Mouse (Mus musculus) ES-E14 (cell line): ENCODE data around the gene Lyst. TPM values are rescaled to one million over a fixed set of nuclear protein-coding genes. Genes with fewer than 3 reads are reported as not detected.

Experiments used
- DNase-seq: peaks from one replicate; pipeline ENCODE4 v3.0.0-alpha.2; 2013; ENCODE audit warnings: low read depth, low spot score
- H3K27ac ChIP-seq: 2 replicates; pipeline ENCODE4 v1.5.1; 2012; ENCODE audit warnings: low read depth, mild to moderate bottlenecking, low read length, moderate library complexity, mixed read lengths; ENCODE audit not compliant: poor library complexity, insufficient read depth, severe bottlenecking
- H3K36me3 ChIP-seq: 2 replicates; pipeline ENCODE4 v1.6.1; 2012; ENCODE audit warnings: mild to moderate bottlenecking, low read length, moderate library complexity, mixed read lengths; ENCODE audit not compliant: control insufficient read depth, poor library complexity, insufficient read depth, severe bottlenecking
- H3K4me1 ChIP-seq, 2 experiments: fragments of 150-350 bp in 1 of 2; sonication (generic) in 1 of 2; 2 replicates each; pipeline ENCODE4 v1.6.1; 2012; ENCODE audit warnings: low read length in 2 of 2, mild to moderate bottlenecking in 1 of 2, mixed read lengths in 1 of 2; ENCODE audit not compliant: control insufficient read depth in 2 of 2, insufficient read depth in 2 of 2, poor library complexity in 1 of 2
- H3K4me3 ChIP-seq, 2 experiments: fragments of 150-350 bp in 1 of 2; sonication (generic) in 1 of 2; 2 replicates each; pipeline ENCODE4 v1.5.1; 2012; ENCODE audit warnings: low read length in 2 of 2, low read depth in 1 of 2, mild to moderate bottlenecking in 1 of 2, mixed read lengths in 1 of 2; ENCODE audit not compliant: insufficient read depth in 1 of 2, poor library complexity in 1 of 2, severe bottlenecking in 1 of 2
- H3K9ac ChIP-seq: 2 replicates; pipeline ENCODE4 v1.6.1; 2012; ENCODE audit warnings: low read depth, mild to moderate bottlenecking, low read length, mixed read lengths; ENCODE audit not compliant: poor library complexity, insufficient read depth, severe bottlenecking
- H3K9me3 ChIP-seq: fragments of 150-350 bp; sonication (generic); 2 replicates; pipeline ENCODE4 v1.6.1; 2012; ENCODE audit warnings: low read depth, mild to moderate bottlenecking, low read length; ENCODE audit not compliant: control insufficient read depth, insufficient read depth
- CHD2 ChIP-seq: IDR thresholded peaks from 2 replicates; pipeline ENCODE4 v1.6.1; 2014; ENCODE audit warnings: mild to moderate bottlenecking, low read depth, low read length, inconsistent platforms
- HCFC1 ChIP-seq: IDR thresholded peaks from 2 replicates; pipeline ENCODE4 v1.6.1; 2012; ENCODE audit warnings: low read length, inconsistent platforms, borderline replicate concordance; ENCODE audit not compliant: insufficient read depth
- MAFK ChIP-seq: IDR thresholded peaks from 2 replicates; pipeline ENCODE4 v1.6.1; 2014; ENCODE audit warnings: mild to moderate bottlenecking, low read depth, low read length, inconsistent platforms; ENCODE audit not compliant: insufficient read depth
- ZC3H11A ChIP-seq: IDR thresholded peaks from 2 replicates; pipeline ENCODE4 v1.6.1; 2012; ENCODE audit warnings: low read depth, mild to moderate bottlenecking, inconsistent platforms, low read length, borderline replicate concordance
- ZNF384 ChIP-seq: IDR thresholded peaks from 2 replicates; pipeline ENCODE4 v1.6.1; 2012; ENCODE audit warnings: low read depth, low read length, inconsistent platforms
- in situ Hi-C, 2 experiments: fragments of 600-800 bp; cut with MboI; formaldehyde crosslinking; loops; one replicate each; pipeline ENCODE4 v1.15.1; 2025; ENCODE audit warnings: low sequenced_read_pairs in 2 of 2, inconsistent platforms in 1 of 2; ENCODE audit not compliant: unreplicated experiment in 2 of 2
- total RNA-seq: library from RNA; depleted of rRNA; stranded (reverse); fragments of 300-350 nt; gene quantifications from 2 replicates; pipeline ENCODE4 v1.2.3, GENCODE M21; 2012

Lyst gene
- total RNA-seq, 1 experiment, result 11.7 TPM

- in situ Hi-C loops, result no loop called here
- Histone ChIP-seq H3K36me3 (no peaks in the 10 kb centered on the region), H3K4me1 (no peaks in the 10 kb centered on the region), H3K4me3 (no peak overlapping the region), H3K9me3 (no peaks in the 10 kb centered on the region), H3K27ac (no peak overlapping the region), H3K9ac (no peak overlapping the region)
- DNase-seq, result no peak
- TF ChIP-seq MAFK (no peak), ZNF384 (no peak), ZC3H11A (no peak), CHD2 (no peak), HCFC1 (no peak)
Observed at GRCm38 (mm10) chr13:13621456-13621855, 31.3 kb downstream of the Lyst start.

DNA sequence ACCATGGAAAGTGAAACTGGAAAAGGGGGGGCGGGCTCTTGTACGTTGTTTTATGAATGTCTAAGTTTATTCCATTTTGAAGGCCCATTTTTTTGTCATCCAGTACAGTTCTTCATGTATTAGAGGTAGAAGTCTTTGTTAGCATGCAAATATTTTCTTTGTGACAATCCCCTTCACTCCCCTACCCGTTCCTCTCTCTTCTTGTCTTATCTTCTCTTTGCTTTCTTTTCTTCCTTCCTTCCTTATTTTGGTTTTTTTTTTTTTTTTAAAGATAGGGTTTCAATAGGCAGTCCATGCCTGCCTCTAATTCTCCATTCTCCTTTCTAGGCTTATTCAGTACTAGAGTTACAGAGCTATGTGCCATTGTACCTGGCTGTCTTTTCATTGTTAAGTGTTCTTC, 32.4 kb downstream of the Lyst start:
- no peak for DNase-seq
- H3K36me3 ChIP-seq, result no peaks in the 10 kb centered on the region
- H3K27ac ChIP-seq, result no peak overlapping the region
- TF ChIP-seq ZNF384 (no peak), HCFC1 (no peak), CHD2 (no peak), MAFK (no peak), ZC3H11A (no peak)
- H3K4me3 ChIP-seq, result no peak overlapping the region
- in situ Hi-C loops, result no loop called here
- no peaks in the 10 kb centered on the region for H3K4me1 ChIP-seq
- H3K9ac ChIP-seq, result no peak overlapping the region
- no peaks in the 10 kb centered on the region for H3K9me3 ChIP-seq

GRCm38 (mm10) chr13:13633746-13634145, 43.5 kb downstream of the Lyst start:
- DNase-seq, result no peak
- TF ChIP-seq CHD2 (no peak), ZC3H11A (no peak), MAFK (no peak), ZNF384 (no peak), HCFC1 (no peak)
- Histone ChIP-seq H3K4me3 (no peak overlapping the region), H3K4me1 (peaks cover 0 to 3% of the 10 kb centered on the region in 2 experiments; a peak in 2 of 4 replicates), H3K9me3 (no peaks in the 10 kb centered on the region), H3K27ac (no peak overlapping the region), H3K9ac (no peak overlapping the region), H3K36me3 (no peaks in the 10 kb centered on the region)
- in situ Hi-C loops, result no loop called here

- Histone ChIP-seq H3K36me3 (no peaks in the 10 kb centered on the region), H3K9me3 (no peaks in the 10 kb centered on the region), H3K4me1 (peaks cover 0 to 3% of the 10 kb centered on the region in 2 experiments; a peak in 2 of 4 replicates), H3K9ac (no peak overlapping the region), H3K27ac (no peak overlapping the region), H3K4me3 (no peak overlapping the region)
- TF ChIP-seq MAFK (no peak), ZNF384 (no peak), HCFC1 (no peak), CHD2 (no peak), ZC3H11A (no peak)
- peak; percentile 24 for DNase-seq
- in situ Hi-C loops, result no loop called here
Observed at GRCm38 (mm10) chr13:13634706-13635105, 44.5 kb downstream of the Lyst start.

GRCm38 (mm10) chr13:13635224-13635623, 45.0 kb downstream of the Lyst start:
- Histone ChIP-seq H3K36me3 (no peaks in the 10 kb centered on the region), H3K27ac (no peak overlapping the region), H3K4me1 (peaks cover 0 to 3% of the 10 kb centered on the region in 2 experiments; a peak in 2 of 4 replicates), H3K4me3 (no peak overlapping the region), H3K9ac (no peak overlapping the region), H3K9me3 (no peaks in the 10 kb centered on the region)
- no peak for DNase-seq
- no peak for TF ChIP-seq HCFC1
- TF ChIP-seq CHD2, result no peak
- no peak for TF ChIP-seq MAFK
- TF ChIP-seq ZNF384, result no peak
- no peak for TF ChIP-seq ZC3H11A
- in situ Hi-C loops, result no loop called here
